Mouse (Mus musculus): ENCODE measurements around the gene Tex28. TPM values are rescaled to one million over a fixed set of nuclear protein-coding genes. Genes with fewer than 3 reads are reported as not detected.
A peak's percentile ranks its signal among the peaks of the same experiment; 100 is the strongest.
"Not testable (repeated sequence)": the region's sequence is repeated elsewhere in the genome, so short reads cannot be mapped to it uniquely, and the experiment has no call there.

Tex28 gene
- polyA plus RNA-seq (2015; fragmentation: Nextera tagmentation; extraction: Ambion mirVana) = not detected in 2 replicates

- Histone ChIP-seq H3K9me3 (replicated peaks; ENCODE audit: control insufficient read depth, low read length) (no peaks in the 10 kb centered on the region), H3K4me3 (ENCODE audit: low read depth, low read length) (no peak within 1 kb of the TSS), H3K27me3 (ENCODE audit: control insufficient read depth, insufficient read depth, low read depth, low read length) (no peaks in the 10 kb centered on the region), H3K4me2 (ENCODE audit: low read depth, low read length) (no peak within 1 kb of the TSS), H3K9ac (ENCODE audit: low read depth, low read length) (no peak within 1 kb of the TSS), H3K4me1 (ENCODE audit: control insufficient read depth, low read depth, low read length) (no peaks in the 10 kb centered on the region), H3K36me3 (ENCODE audit: control insufficient read depth, insufficient read depth) (no peaks in the 10 kb centered on the region), H3K27ac (ENCODE audit: low read length) (no peak within 1 kb of the TSS)
- WGBS (ENCODE audit: insufficient replicate concordance) = 68% methylated on average over 1 of the region's 1 CpGs
- ATAC-seq (ENCODE audit: low read depth) = no peak
Observed at GRCm38 (mm10) chrX:74167738-74168137, at the start of gene Tex28. Tex28 (minus strand) TSS chrX:74167838.

- H3K36me3 ChIP-seq (ENCODE audit: control insufficient read depth, insufficient read depth) = no peaks in the 10 kb centered on the region
- no peak for ATAC-seq (ENCODE audit: low read depth)
- no peak overlapping the region for H3K9ac ChIP-seq (ENCODE audit: low read depth, low read length)
- WGBS (ENCODE audit: insufficient replicate concordance) = 53% methylated on average over 2 of the region's 2 CpGs
- H3K4me3 ChIP-seq (ENCODE audit: low read depth, low read length) = no peak overlapping the region
- H3K27ac ChIP-seq (ENCODE audit: low read length) = no peak overlapping the region
- H3K27me3 ChIP-seq (ENCODE audit: control insufficient read depth, insufficient read depth, low read depth, low read length) = no peaks in the 10 kb centered on the region
- H3K4me2 ChIP-seq (ENCODE audit: low read depth, low read length) = no peak overlapping the region
- no peaks in the 10 kb centered on the region for H3K9me3 ChIP-seq (replicated peaks; ENCODE audit: control insufficient read depth, low read length)
- no peaks in the 10 kb centered on the region for H3K4me1 ChIP-seq (ENCODE audit: control insufficient read depth, low read depth, low read length)
Observed at GRCm38 (mm10) chrX:74203556-74203955, 35.9 kb upstream of the Tex28 start.

- Histone ChIP-seq H3K36me3 (ENCODE audit: control insufficient read depth, insufficient read depth) (no peaks in the 10 kb centered on the region), H3K9me3 (replicated peaks; ENCODE audit: control insufficient read depth, low read length) (no peaks in the 10 kb centered on the region), H3K9ac (ENCODE audit: low read depth, low read length) (no peak within 1 kb of the TSS), H3K4me1 (ENCODE audit: control insufficient read depth, low read depth, low read length) (no peaks in the 10 kb centered on the region), H3K27ac (ENCODE audit: low read length) (no peak within 1 kb of the TSS), H3K4me2 (ENCODE audit: low read depth, low read length) (no peak within 1 kb of the TSS), H3K27me3 (ENCODE audit: control insufficient read depth, insufficient read depth, low read depth, low read length) (no peaks in the 10 kb centered on the region), H3K4me3 (ENCODE audit: low read depth, low read length) (no peak within 1 kb of the TSS)
- 77% methylated on average over 17 of the region's 17 CpGs for WGBS (ENCODE audit: insufficient replicate concordance)
- ATAC-seq (ENCODE audit: low read depth) = no peak
Observed at GRCm38 (mm10) chrX:74176959-74177358, 9.3 kb upstream of the Tex28 start, which contains the start of gene Tktl1. Tktl1 (plus strand) TSS chrX:74177259.

- H3K27ac ChIP-seq (ENCODE audit: low read length); H3K27me3 ChIP-seq (ENCODE audit: control insufficient read depth, insufficient read depth, low read depth, low read length); H3K9me3 ChIP-seq (replicated peaks; ENCODE audit: control insufficient read depth, low read length); H3K9ac ChIP-seq (ENCODE audit: low read depth, low read length); H3K4me3 ChIP-seq (ENCODE audit: low read depth, low read length); H3K4me2 ChIP-seq (ENCODE audit: low read depth, low read length); H3K4me1 ChIP-seq (ENCODE audit: control insufficient read depth, low read depth, low read length); H3K36me3 ChIP-seq (ENCODE audit: control insufficient read depth, insufficient read depth); ATAC-seq (ENCODE audit: low read depth): not testable (repeated sequence)
- 0% methylated on average over 1 of the region's 1 CpGs for WGBS (ENCODE audit: insufficient replicate concordance)
Observed at GRCm38 (mm10) chrX:74135263-74135662, 32.4 kb downstream of the Tex28 start, which contains the start of gene Mecp2. Mecp2 (minus strand) TSS chrX:74135363.

GRCm38 (mm10) chrX:74127164-74127563, 40.5 kb downstream of the Tex28 start, which contains the start of gene Opn1mw:
Opn1mw (plus strand) TSS chrX:74127464.
- ATAC-seq (ENCODE audit: low read depth) = no peak
- Histone ChIP-seq H3K4me2 (ENCODE audit: low read depth, low read length) (no peak within 1 kb of the TSS), H3K27me3 (ENCODE audit: control insufficient read depth, insufficient read depth, low read depth, low read length) (no peaks in the 10 kb centered on the region; the same call in 1 of the 2 replicates)

GRCm38 (mm10) chrX:74124975-74125374, 42.7 kb downstream of the Tex28 start:
- 43% methylated on average over 2 of the region's 2 CpGs for WGBS (ENCODE audit: insufficient replicate concordance)
- ATAC-seq (ENCODE audit: low read depth) = no peak

More at GRCm38 (mm10) chrX:74127164-74127563, 40.5 kb downstream of the Tex28 start, which contains the start of gene Opn1mw:
- no peak within 1 kb of the TSS for H3K27ac ChIP-seq (ENCODE audit: low read length)
- H3K9ac ChIP-seq (ENCODE audit: low read depth, low read length) = no peak within 1 kb of the TSS
- H3K4me3 ChIP-seq (ENCODE audit: low read depth, low read length) = no peak within 1 kb of the TSS
- H3K4me1 ChIP-seq (ENCODE audit: control insufficient read depth, low read depth, low read length) = no peaks in the 10 kb centered on the region
- no peaks in the 10 kb centered on the region for H3K36me3 ChIP-seq (ENCODE audit: control insufficient read depth, insufficient read depth)
- no peaks in the 10 kb centered on the region for H3K9me3 ChIP-seq (replicated peaks; ENCODE audit: control insufficient read depth, low read length)

GRCm38 (mm10) chrX:74115511-74115910, 52.1 kb downstream of the Tex28 start:
- H3K9me3 ChIP-seq (replicated peaks; ENCODE audit: control insufficient read depth, low read length) = no peaks in the 10 kb centered on the region
- H3K4me2 ChIP-seq (ENCODE audit: low read depth, low read length) = peak overlapping the region; percentile 57
- WGBS (ENCODE audit: insufficient replicate concordance) = 12% methylated on average over 10 of the region's 10 CpGs
- ATAC-seq (ENCODE audit: low read depth) = peak; percentile 56; the same call in 1 of the 2 replicates
- no peaks in the 10 kb centered on the region for H3K36me3 ChIP-seq (ENCODE audit: control insufficient read depth, insufficient read depth)
- no peaks in the 10 kb centered on the region; the same call in 1 of the 2 replicates for H3K27me3 ChIP-seq (ENCODE audit: control insufficient read depth, insufficient read depth, low read depth, low read length)
- peak overlapping the region; percentile 48 for H3K4me3 ChIP-seq (ENCODE audit: low read depth, low read length)
- H3K9ac ChIP-seq (ENCODE audit: low read depth, low read length) = peak overlapping the region; percentile 54
- no peak overlapping the region for H3K27ac ChIP-seq (ENCODE audit: low read length)
- H3K4me1 ChIP-seq (ENCODE audit: control insufficient read depth, low read depth, low read length) = no peaks in the 10 kb centered on the region

More at GRCm38 (mm10) chrX:74124975-74125374, 42.7 kb downstream of the Tex28 start:
- H3K27ac ChIP-seq (ENCODE audit: low read length) = no peak overlapping the region
- H3K9me3 ChIP-seq (replicated peaks; ENCODE audit: control insufficient read depth, low read length) = no peaks in the 10 kb centered on the region
- H3K4me1 ChIP-seq (ENCODE audit: control insufficient read depth, low read depth, low read length) = no peaks in the 10 kb centered on the region
- no peak overlapping the region for H3K4me3 ChIP-seq (ENCODE audit: low read depth, low read length)
- H3K27me3 ChIP-seq (ENCODE audit: control insufficient read depth, insufficient read depth, low read depth, low read length) = no peaks in the 10 kb centered on the region; the same call in 1 of the 2 replicates
- H3K36me3 ChIP-seq (ENCODE audit: control insufficient read depth, insufficient read depth) = no peaks in the 10 kb centered on the region
- H3K9ac ChIP-seq (ENCODE audit: low read depth, low read length) = no peak overlapping the region
- H3K4me2 ChIP-seq (ENCODE audit: low read depth, low read length) = no peak overlapping the region

- no peaks in the 10 kb centered on the region; the same call in 1 of the 2 replicates for H3K27me3 ChIP-seq (ENCODE audit: control insufficient read depth, insufficient read depth, low read depth, low read length)
- no peaks in the 10 kb centered on the region for H3K4me1 ChIP-seq (ENCODE audit: control insufficient read depth, low read depth, low read length)
- H3K4me3 ChIP-seq (ENCODE audit: low read depth, low read length) = no peak overlapping the region
- H3K27ac ChIP-seq (ENCODE audit: low read length) = no peak overlapping the region
- no peaks in the 10 kb centered on the region for H3K9me3 ChIP-seq (replicated peaks; ENCODE audit: control insufficient read depth, low read length)
- no peak overlapping the region for H3K9ac ChIP-seq (ENCODE audit: low read depth, low read length)
- H3K4me2 ChIP-seq (ENCODE audit: low read depth, low read length) = no peak overlapping the region
- ATAC-seq (ENCODE audit: low read depth) = no peak
- no peaks in the 10 kb centered on the region for H3K36me3 ChIP-seq (ENCODE audit: control insufficient read depth, insufficient read depth)
Observed at GRCm38 (mm10) chrX:74114036-74114435, 53.6 kb downstream of the Tex28 start.

- no peak for ATAC-seq (ENCODE audit: low read depth)
- no peak overlapping the region for H3K9ac ChIP-seq (ENCODE audit: low read depth, low read length)
- no peak overlapping the region for H3K27ac ChIP-seq (ENCODE audit: low read length)
- H3K36me3 ChIP-seq (ENCODE audit: control insufficient read depth, insufficient read depth) = no peaks in the 10 kb centered on the region
- no peak overlapping the region for H3K4me2 ChIP-seq (ENCODE audit: low read depth, low read length)
- WGBS (ENCODE audit: insufficient replicate concordance) = 24% methylated on average over 3 of the region's 3 CpGs
- no peaks in the 10 kb centered on the region; the same call in 1 of the 2 replicates for H3K27me3 ChIP-seq (ENCODE audit: control insufficient read depth, insufficient read depth, low read depth, low read length)
- no peaks in the 10 kb centered on the region for H3K4me1 ChIP-seq (ENCODE audit: control insufficient read depth, low read depth, low read length)
- no peaks in the 10 kb centered on the region for H3K9me3 ChIP-seq (replicated peaks; ENCODE audit: control insufficient read depth, low read length)
- H3K4me3 ChIP-seq (ENCODE audit: low read depth, low read length) = no peak overlapping the region
Observed at GRCm38 (mm10) chrX:74108747-74109146, 58.9 kb downstream of the Tex28 start.

All from liver, embryonic 16.5 days (tissue).